Mouse (Mus musculus): ENCODE results near the gene Pdzd2. TPM values are rescaled to one million over a fixed set of nuclear protein-coding genes. Genes with fewer than 3 reads are reported as not detected.

The Pdzd2 gene
- total RNA-seq, 2 experiments from 2014 or later = 63.9 to 67.7 TPM

- no peak for TF ChIP-seq CTCF (conservative IDR thresholded peaks at IDR 0.05)
- no peak for DNase-seq (ENCODE audit: low spot score in 2 of 2)
- H3K4me3 ChIP-seq = no peak overlapping the region
- H3K27ac ChIP-seq = no peak overlapping the region
Measured at GRCm38 (mm10) chr15:12757757-12758156, 18.0 kb upstream of the Pdzd2 start.

DNA sequence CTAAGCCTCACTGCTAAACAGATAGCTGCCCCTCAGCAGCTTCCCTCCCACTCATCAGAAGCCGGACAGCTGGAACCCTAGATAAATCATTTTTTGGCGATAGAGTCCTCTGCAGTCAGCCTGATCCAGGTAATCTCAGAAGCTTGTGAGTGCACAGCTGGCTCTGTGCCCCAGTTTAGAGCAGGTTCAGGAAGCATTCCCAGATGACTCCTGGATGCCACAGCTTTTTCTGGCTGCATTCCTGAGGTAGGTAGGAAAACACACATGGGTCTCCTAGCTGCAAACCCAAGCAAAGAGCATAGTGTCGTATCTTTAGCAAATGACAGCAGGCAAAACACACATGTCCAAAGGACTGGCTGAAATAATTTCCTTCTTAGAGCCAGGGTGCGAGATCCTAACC, 13.5 kb upstream of the Pdzd2 start:
- no peak for TF ChIP-seq CTCF (conservative IDR thresholded peaks at IDR 0.05)
- no peak for DNase-seq (ENCODE audit: low spot score in 2 of 2)
- Histone ChIP-seq H3K4me3 (no peak overlapping the region), H3K27ac (no peak overlapping the region)

GRCm38 (mm10) chr15:12750963-12751362, 11.2 kb upstream of the Pdzd2 start:
- no peak overlapping the region for H3K4me3 ChIP-seq
- H3K27ac ChIP-seq = no peak overlapping the region
- no peak for TF ChIP-seq CTCF (conservative IDR thresholded peaks at IDR 0.05)
- no peak for DNase-seq (ENCODE audit: low spot score in 2 of 2)

DNA sequence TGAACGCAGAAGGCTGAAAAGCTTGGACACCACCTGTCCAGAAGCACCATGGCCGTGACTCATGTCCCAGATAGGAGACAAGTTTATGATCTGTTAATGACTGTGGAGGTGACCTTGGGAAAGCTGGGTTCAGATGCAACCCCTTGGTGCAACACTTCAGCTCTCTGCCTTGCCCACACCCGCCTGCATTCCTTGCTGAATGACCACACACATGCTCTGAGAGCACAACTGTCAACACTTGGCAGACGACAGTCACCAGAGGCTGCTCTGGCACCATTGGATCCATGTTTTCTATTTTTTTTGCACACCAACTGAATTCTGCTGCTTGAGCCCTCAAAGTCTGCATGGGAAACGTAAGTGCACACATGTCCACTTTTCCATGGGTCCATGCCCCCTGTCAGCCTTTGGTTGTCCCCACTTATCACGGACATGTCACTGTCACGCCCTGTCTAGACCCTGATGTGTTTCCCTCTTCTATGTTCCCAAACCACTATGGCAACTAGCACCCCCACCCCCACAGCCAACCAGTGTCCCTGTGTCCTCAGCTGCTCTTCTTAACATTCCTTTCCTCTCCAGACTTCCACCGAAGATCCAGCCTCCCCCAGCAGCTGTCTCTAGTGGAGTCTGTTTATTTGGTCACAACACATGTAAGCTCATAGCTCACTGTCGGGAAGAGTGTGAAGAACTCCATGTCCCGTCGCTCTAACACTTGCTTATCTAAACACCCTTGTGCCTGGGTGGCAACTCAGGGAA, 10.0 kb upstream of the Pdzd2 start:
- TF ChIP-seq CTCF (conservative IDR thresholded peaks at IDR 0.05) = no peak
- Histone ChIP-seq H3K27ac (no peak overlapping the region), H3K4me3 (no peak overlapping the region)
- DNase-seq (ENCODE audit: low spot score in 2 of 2) = no peak

DNA sequence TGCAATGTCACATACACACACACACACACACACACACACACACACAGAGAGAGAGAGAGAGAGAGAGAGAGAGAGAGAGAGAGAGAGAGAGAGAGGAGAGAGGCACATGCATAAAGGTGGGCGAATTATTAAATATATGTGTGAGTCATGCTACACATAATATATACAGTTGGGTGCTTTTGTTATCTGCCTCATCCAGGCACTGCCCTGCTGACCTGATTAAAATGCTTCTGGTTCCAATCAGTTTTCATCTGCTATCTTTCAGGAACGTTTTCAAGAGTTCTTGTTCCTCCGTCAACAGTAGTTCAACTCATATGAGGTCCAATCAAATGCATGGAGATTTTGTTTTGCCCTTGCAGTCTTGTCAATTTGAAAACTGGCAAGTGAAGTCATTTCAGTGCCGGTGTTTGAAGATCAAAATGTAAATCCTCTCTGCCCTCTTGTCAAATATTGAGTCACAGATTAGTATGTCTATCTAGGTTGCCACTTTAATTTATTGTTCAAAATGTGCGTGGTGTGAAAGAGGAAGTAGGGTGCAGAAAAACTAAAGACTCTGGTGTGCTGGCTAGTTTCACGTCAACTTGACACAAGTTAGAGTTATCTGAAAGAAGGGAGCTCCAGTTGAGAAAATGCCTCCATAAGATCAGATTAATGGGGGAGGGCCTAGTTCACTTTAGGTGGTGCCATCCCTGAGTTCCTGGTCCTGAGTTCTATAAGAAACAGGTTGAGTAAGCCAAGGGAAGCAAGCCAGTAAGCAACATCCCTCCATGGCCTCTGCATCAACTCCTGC, 2.6 kb upstream of the Pdzd2 start:
- no peak for TF ChIP-seq CTCF (conservative IDR thresholded peaks at IDR 0.05)
- Histone ChIP-seq H3K27ac (no peak overlapping the region), H3K4me3 (no peak overlapping the region)
- no peak for DNase-seq (ENCODE audit: low spot score in 2 of 2)

DNA sequence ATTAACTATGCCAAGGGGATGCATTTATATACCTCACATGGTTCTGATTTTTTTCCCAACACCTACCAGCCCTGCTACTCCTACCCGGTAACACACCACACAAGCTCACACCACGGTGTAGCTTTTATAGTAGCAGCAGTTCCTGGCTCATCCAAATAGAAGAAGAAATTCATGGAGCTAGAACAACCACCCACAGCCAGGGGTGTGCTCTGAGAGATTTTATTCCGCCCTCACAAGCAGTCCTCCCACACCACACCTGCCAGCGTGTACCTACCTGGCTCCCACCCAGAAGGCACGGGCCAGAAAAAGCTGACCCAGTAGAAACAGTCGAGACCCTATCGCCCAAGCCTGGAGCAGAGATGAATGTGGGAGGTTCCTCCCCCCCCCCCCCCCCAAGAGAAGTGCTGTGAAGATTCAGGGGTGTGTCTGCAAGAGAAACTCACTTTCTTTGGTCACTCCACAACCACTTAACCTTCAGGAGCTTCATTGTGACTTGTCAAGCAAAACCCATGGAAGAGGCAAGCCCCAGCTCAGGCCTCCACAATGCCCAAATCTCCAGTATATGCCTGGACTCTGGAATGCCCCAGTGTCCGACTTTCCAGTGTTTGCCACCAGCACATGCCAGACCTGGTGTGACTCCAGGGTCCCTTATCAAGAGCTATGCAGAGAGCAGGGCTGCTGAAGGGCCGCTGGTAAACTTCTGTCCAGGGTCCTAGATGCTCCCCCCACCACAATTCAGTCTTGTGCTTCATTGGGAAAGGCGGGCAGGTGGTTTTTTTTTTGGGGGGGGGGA, 1.2 kb downstream of the Pdzd2 start:
- Histone ChIP-seq H3K4me3 (peak overlapping the region; percentile 70), H3K27ac (peak overlapping the region; percentile 79)
- DNase-seq (ENCODE audit: low spot score in 2 of 2) = peak; percentile 13 to 36
- TF ChIP-seq CTCF (conservative IDR thresholded peaks at IDR 0.05) = no peak

DNA sequence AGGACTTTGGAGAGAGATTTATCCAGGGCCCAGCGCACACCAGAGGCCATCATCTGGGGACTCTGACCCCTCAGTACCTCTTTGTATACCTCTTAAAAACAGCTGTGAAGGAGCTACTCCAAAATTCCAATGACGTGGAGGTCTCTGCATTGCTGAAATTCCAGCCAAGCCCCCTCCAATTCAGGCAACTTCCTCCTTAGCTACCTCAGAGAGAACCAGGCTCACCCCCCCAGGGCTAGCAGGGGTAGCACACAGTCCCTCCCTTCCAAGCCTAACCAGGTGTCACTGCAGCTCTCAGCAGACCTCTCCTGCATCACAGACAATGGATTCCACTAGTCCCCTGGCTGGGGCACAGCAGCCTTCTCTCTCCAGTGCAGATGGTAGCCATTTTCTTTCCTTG, 4.5 kb downstream of the Pdzd2 start:
- Histone ChIP-seq H3K27ac (no peak overlapping the region), H3K4me3 (no peak overlapping the region)
- DNase-seq (ENCODE audit: low spot score in 2 of 2) = no peak
- TF ChIP-seq CTCF (conservative IDR thresholded peaks at IDR 0.05) = no peak

GRCm38 (mm10) chr15:12734221-12734620, 5.5 kb downstream of the Pdzd2 start:
- TF ChIP-seq CTCF (conservative IDR thresholded peaks at IDR 0.05) = no peak
- no peak for DNase-seq (ENCODE audit: low spot score in 2 of 2)
- no peak overlapping the region for H3K4me3 ChIP-seq

DNA sequence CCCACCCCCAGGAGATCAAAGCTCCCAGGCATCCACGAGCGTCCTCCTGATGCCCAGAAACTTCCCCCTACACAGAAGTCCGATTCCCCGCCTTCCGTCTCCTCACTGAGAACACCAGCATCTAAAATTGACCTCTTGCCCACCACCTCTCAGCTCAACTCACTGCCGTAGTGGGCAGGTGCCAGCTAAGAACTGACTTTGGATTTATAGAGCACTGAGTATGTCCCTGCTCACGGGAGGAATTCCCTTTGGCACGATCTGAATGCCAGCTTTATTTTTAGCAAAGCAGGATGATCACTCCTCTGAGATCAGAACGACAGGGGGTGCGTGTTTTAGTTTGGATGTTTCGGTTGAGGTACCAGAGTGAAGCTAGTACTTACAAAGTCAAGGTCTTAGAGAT, 7.1 kb downstream of the Pdzd2 start:
- no peak for DNase-seq (ENCODE audit: low spot score in 2 of 2)
- Histone ChIP-seq H3K27ac (no peak overlapping the region), H3K4me3 (no peak overlapping the region)
- no peak for TF ChIP-seq CTCF (conservative IDR thresholded peaks at IDR 0.05)

More at GRCm38 (mm10) chr15:12734221-12734620, 5.5 kb downstream of the Pdzd2 start:
- no peak overlapping the region for H3K27ac ChIP-seq

- TF ChIP-seq CTCF (conservative IDR thresholded peaks at IDR 0.05) = no peak
- peak; percentile 55 to 58 for DNase-seq (ENCODE audit: low spot score in 2 of 2)
- peak overlapping the region; percentile 83 for H3K27ac ChIP-seq
- no peak overlapping the region for H3K4me3 ChIP-seq
Measured at GRCm38 (mm10) chr15:12728381-12728780, 11.3 kb downstream of the Pdzd2 start.

DNA sequence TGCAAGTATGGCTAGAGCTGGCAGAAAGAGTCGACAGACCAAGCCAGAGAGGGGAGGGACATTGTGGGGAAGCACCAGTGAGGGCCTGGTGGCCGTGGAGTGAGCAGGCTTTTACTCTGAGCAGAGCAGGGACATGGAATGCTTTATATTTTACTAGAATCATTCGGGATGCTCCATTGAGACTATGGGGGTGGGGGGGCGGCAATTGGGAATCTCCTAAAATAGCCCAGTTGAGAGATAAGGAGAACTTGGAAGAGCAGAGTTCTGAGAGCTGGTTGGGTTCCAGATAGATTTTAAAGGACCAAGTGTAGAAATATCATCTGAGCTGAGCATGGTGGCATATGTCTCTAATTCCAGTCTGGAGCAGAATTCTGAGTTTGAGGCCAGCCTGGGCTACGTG, 14.5 kb downstream of the Pdzd2 start:
- H3K27ac ChIP-seq = no peak overlapping the region
- DNase-seq (ENCODE audit: low spot score in 2 of 2) = no peak
- H3K4me3 ChIP-seq = no peak overlapping the region
- TF ChIP-seq CTCF (conservative IDR thresholded peaks at IDR 0.05) = no peak

DNA sequence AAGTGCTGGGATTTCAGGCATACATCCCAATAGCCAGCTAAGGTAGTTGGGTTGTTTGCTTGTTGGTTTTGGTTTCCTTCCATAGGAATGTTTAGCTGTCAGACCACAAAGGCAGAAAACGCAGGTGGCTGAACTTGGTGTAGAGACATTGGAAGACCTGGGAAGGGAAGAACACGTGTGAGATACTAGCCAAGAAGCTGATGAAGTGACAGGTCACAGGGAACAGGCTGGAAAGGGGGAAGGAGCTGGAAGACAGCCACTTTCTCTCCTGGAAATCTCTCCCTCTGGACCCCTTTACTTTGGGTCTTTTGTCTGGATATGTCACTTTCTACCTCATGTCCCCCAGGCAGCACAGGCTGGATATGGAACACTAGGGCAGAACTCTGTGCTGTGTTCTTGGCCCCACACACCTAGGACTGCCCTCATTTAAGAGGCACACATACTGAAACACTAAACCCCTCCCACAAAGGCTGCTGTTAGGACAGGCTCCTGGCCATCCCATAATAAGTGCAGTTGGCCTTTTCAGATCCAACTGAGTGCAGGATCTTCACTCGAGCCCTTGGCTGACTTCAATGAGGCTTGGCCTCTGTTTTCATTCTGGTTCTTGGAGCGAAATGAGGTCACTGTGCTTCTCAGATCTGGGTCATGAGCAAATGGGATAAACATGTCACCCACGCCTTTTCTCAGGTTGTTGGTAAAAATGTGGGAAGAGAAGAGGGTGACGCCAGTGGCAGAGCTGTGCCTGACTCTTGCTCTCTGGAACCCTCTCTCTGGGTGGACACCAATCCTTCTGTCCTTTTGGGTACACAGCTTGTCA, 17.8 kb downstream of the Pdzd2 start:
- Histone ChIP-seq H3K4me3 (no peak overlapping the region), H3K27ac (no peak overlapping the region)
- no peak for DNase-seq (ENCODE audit: low spot score in 2 of 2)
- TF ChIP-seq CTCF (conservative IDR thresholded peaks at IDR 0.05) = no peak

Data from layer of hippocampus, adult 2 months (tissue).